Mouse (Mus musculus): ENCODE measurements around the gene Usp53.

Usp53 gene

DNA sequence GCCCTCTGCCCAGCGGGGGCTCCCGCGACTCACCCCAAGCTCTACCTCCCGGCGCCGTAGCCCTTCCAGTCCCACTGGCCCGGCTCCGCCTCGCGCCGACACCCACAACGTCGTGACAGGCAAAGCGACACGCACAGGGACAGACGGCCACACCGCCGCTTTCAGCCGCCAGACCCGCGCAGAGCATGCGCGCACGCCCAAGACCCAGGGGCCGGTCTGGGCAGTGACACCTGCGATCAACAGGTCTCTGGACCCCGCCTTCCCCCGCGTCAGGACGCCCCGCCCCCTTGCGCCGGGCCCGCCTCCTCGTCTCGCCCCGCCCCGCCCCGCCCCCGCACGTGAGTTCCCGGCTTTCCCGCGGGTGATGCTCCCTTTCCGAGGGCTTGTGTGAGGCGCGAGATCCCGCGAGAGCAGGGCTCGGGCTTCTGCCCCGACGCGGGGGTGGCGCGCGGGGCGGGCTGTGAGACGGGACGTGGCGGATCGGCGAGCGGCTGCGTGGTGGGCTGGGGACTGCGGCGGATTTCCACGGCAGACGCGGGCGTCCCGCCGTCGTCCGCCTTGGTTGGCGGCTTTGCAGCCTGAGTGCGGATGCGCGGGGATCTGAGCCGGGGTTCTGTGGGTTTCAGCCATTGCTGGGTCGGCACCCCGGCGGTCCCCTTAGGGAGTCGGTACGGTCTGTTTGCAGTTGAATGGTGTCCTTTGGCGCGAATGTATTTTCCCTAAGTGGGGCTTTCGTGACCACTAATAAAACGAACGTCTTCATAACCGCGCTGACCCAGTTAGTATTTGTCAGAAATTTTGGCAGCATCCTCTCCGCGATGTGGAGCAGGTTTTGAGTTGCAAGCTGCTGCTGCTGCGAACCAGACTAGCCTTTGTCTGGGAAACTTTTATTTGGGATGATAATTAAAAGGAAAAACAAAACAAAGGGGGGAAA lies at the start of gene Usp53:
TSS of gene Usp53 (minus strand) at position 262 of the 934 bp plus-strand sequence.
- peak; percentile 97 for DNase-seq (ENCODE audit: extremely low read depth, insufficient read length, low spot score)

DNA sequence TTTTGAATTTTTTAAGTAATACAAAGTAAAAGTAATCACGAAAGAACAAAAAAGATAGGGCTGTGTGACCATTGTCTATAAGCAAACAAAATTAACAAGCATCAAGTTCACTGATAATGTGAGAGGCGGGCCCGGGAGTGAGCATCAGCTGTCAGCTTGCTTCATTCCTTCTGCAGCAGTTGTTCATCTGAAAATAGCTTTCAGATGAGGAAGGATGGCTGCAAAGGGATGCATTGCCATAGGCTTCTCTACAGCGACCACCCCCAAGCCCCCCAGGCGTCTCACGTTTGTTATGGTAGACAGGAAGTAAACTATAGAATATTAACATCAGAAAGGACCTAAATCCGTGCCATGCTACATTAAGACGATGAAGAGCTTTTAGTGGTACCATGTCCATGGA lies 49.5 kb upstream of the Usp53 start:
- DNase-seq (ENCODE audit: extremely low read depth, insufficient read length, low spot score): no peak

DNA sequence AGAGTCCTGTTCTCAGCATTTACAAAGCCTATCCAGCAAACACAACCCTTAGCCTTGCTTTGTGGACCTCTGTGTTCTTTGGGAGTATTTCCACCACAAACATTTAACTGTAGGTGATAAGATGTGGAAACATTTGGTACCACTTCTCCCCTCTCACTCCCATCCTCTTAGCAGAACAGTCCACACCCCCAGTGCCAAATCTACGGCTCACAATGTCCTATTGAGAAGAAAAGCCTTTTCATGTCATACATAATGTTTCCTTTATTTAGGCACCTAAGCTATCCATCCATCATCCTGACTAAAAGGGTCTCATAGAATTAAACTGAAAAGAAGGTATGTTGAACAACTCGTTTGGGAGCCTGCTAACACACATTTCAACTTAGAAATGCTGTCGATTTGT lies 41.3 kb upstream of the Usp53 start:
- DNase-seq (ENCODE audit: extremely low read depth, insufficient read length, low spot score): no peak

DNA sequence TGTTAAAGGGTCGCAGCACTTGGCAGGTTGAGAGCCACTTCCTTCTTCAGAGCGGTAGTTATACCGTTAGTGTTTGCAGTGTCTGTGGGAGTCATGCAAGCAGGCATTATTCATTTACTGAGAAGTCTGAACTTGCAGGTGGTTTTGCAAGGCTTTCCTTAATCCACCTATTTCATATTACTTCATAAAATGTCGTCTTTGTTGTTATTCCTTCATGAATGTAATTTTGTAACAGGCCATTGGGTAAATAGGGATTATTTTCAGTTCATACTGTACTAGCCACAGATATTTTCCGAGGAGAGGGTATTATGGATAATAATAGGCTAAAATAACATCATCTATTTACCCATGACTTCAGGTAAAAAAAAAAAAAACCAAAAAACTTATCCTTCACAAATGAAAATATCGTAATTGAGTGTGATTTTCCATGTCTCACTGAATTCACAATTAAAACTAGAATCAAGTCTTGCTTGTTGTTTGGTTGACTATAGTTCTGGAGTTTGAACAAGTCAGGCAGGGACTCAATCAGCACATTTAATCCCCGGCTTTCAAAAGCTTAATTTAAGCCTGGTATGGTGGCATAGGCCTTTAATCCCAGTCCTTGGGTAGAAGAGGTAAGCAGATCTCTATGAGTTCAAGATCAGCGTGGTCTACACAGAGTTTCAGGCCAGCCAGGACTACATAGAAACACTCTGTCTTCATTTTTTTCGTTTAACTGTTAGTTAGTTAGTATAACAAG lies 40.4 kb upstream of the Usp53 start:
- no peak for DNase-seq (ENCODE audit: extremely low read depth, insufficient read length, low spot score)

DNA sequence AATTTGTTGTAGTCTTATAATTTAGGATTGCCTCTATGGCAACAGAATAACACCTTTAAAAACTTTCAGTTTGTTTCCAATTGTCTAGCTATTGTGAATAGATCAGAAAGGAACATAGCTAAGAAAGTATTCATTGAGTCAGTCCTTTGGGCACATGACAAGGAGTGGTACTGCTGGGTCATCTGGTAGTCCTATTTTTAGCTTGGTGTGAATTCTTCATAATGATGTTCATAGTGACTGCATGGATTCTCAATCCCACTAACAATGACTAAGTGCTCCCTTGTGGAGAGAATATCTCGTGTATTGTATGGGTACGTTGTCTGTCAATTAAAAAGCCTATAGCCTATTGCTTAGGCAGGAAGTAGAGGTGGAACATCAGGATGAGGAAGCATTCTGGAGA lies 34.5 kb upstream of the Usp53 start:
- peak; percentile 20 for DNase-seq (ENCODE audit: extremely low read depth, insufficient read length, low spot score)

DNA sequence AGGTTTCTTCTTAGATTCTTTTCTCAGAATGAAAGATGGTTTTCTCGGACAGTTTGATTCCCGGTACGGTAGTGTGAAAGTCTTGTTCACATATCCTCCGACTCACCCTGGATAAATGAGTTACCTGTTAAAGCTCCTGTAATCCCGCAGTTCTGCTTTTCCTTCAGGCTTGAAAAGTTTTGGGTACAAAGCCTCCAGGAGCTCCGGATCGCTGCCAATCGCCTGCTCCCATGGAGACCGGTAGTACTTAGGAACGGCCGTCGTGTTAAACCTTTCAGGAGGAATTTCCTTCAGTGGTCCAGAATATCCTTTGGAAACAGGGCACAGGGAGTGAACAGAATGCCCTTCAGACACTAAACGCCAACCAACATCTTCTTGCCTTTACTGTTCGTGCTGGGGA lies 29.2 kb upstream of the Usp53 start:
- DNase-seq (ENCODE audit: extremely low read depth, insufficient read length, low spot score): no peak

DNA sequence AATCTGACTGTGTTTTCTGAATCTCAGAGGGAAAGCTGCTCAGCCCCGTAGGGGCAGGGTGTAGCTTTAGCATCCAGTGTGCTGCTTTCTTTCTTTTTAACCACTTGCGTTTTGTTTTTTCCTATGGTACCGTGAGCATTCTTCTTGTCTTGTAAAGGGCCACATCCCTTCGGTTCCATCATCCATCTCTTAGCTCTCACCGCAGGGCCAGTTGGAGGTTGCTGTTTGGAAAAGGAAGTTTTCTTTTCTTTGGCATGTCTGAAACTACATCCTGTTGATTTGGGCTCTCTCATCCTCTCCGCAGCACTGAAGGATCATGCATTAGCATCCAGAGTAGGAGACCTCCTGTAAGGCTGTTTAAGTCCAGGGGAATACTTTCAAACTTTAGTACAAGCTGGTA lies 25.1 kb upstream of the Usp53 start:
- no peak for DNase-seq (ENCODE audit: extremely low read depth, insufficient read length, low spot score)

DNA sequence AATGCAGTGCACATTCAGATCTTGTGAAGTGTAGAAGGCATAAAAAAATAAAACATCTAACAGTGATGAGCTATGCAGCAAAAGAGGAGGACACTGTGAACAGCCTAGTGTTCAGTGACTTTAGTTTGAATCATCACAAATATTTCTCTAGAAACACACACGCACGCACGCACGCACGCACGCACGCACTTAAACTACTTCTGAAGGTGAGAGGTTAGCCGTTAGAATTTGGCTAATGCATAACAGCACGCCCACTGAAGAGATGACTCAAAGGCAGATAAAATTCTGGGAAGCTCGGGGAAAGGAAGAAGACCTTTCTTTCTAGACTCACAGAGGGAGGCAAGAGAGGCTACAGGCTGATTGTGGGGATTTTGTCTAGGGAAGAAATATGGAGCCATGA lies 23.1 kb upstream of the Usp53 start:
- DNase-seq (ENCODE audit: extremely low read depth, insufficient read length, low spot score): no peak

DNA sequence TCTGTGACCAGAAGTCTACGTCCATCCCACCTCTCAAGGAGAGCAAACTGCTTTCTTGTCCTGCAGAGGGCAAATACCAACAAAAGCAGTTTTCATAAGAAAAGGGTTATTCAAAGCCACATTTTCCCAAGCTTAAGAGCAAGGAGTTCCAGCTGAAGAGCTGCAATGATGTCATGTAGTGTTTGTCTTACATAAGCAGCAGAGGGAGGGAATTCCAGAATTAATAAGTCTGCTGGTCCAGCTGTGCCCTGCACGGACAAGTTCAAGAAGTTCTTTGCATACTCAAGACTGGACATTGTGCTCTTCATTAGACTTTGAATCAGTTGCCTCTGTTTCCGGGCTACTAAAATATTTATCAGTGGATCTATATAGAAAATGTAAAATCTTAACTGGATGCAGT lies 16.7 kb upstream of the Usp53 start:
- no peak for DNase-seq (ENCODE audit: extremely low read depth, insufficient read length, low spot score)

DNA sequence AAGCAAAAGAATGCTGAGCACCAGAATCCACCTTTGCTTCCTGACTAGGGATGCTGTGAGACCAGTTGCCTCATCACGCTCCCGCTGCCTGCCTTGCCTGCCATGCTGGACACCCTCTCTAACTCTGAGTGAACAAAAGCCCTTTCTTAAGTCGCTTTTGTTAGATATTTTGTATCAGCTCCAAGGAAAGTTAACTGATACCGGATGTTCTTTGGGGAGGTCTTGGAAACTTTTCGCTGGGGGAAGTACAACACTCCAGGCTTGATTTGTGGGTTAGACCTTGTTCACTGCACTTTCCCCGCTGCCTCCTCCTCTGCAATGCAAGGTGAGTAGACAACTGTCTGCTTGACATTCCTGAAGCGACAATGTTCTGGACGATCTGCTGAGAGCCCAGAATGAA lies 14.2 kb upstream of the Usp53 start:
- no peak for DNase-seq (ENCODE audit: extremely low read depth, insufficient read length, low spot score)

DNA sequence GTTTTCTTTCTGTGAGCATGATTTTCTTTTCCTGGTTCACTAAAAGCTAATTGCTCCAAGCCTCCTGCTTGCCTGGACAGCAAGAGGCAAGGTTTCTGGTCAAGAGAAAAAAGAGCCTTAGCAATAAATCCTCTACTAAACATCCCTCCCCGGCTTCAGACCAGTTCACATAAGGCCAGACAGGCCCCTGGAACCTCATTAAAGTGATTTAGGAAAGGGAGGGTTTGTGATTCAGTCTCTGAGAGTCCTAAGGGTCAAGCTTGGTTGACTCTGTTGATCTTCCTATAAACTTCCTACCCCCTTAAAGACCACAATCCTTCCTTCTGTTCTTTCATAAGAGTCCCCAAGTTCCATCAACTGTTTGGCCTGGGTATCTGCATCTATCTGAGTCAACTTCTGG lies 12.7 kb upstream of the Usp53 start:
- DNase-seq (ENCODE audit: extremely low read depth, insufficient read length, low spot score): no peak

DNA sequence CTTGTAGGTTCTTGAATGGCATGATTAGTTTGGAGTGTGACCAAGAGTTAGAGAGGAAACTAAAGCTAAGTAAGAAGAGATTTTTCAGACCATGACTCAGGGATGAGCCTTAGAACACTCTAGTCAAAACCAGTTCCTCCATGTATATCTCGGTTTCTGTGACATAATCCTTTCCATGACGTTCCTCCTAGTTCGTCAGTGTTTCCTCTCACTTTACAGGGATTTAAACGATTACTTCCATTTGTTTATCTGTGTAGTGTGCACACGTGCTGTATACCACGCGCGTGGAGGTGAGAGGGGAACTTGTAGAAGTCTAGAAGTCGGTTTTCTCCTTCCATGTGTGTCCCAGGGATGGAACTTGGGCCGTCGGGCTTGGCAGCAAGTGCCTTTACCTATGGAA lies 2.6 kb upstream of the Usp53 start:
- DNase-seq (ENCODE audit: extremely low read depth, insufficient read length, low spot score): no peak

DNA sequence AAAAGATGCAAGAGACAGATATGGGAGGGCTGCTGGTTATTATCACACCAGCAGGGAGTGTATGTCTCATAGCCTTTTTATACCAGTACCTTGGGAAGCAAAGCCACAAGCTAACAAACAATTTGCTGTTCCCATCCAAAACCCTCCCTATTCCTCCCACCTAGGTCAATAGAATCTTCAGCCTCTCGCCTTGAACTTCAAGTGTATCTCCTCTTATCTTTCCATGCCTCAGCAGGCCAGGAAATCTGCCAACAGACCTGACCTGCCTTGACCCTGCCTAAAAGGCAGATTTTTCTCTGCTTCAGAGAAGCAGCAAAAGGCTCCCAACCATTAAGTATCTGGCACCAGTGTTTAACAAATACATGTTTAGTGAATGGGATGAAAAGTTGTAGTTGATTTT lies 2.1 kb upstream of the Usp53 start:
- DNase-seq (ENCODE audit: extremely low read depth, insufficient read length, low spot score): no peak

DNA sequence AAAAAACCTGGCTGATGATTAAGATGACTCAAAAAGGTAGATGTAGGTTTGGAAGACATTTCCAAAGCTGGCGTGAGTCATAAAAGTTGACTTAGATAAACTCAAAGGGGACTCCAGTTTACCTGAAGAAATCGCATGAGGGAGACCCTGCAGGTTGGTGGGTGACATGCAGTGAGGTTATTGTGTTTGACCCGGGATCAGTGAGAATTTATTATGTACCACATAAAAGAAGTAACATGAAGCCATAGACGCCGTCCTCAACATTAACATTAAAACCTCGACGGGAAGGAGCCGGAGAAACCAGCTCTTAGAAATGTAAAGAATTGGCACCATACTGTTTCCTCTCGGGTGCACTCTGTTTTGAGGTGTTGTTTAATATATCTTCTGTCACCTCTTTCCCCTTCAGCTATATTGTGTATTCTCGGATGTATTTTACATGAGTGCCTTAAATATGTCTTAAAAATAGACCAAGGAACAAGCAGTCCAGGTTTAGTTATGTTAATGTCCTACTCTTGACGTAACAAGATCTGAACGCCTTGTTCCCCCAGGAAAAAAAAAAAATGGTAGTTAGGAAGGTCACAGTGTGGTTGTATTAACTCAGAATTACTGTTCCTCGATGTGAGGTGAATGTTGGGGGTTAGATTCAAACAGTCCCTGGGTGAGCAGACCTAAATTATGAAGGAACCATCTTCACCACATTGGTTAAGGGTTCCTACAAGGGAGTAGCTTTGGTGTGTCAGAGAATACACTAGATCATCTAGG lies 1.1 kb upstream of the Usp53 start:
- DNase-seq (ENCODE audit: extremely low read depth, insufficient read length, low spot score): no peak

DNA sequence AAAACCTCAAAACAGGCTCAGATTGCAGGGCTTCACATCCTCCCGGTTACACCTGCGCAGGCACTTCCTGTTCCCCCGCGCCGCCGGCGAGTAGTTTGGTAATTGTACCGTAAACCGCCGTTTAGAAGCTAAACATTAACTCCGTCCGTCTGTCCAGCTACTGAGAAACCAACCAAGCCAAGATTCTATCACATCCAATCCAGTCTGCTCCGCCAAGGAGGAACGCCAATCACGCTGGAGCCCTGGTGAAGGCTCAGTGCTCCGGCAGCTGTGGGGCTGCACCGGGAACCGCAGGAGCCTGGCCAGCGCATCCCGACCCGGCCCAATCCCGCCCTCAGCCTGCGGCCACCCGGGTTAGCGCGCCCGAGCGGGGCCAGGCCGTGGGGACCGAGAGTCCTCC lies 461 bp downstream of the Usp53 start:
- no peak for DNase-seq (ENCODE audit: extremely low read depth, insufficient read length, low spot score)

DNA sequence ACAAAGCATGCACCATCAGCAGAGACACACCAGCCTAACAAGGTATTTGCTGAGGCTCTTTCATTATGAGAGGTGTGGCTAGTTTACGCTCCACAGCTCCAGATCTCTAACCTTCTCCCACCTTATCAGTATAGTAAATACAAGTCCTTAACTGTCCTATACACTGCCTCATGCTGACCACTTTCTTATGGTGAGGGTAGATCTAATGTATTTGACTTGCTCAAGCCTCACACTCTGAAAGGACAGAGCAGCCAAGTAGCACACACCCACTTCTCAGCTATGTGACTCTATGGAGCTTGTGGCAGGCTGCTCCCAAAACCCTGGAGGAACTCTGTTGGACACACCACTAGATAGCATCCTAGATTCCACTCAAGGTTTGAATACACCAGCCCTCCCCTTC lies 8.3 kb downstream of the Usp53 start:
- DNase-seq (ENCODE audit: extremely low read depth, insufficient read length, low spot score): no peak

DNA sequence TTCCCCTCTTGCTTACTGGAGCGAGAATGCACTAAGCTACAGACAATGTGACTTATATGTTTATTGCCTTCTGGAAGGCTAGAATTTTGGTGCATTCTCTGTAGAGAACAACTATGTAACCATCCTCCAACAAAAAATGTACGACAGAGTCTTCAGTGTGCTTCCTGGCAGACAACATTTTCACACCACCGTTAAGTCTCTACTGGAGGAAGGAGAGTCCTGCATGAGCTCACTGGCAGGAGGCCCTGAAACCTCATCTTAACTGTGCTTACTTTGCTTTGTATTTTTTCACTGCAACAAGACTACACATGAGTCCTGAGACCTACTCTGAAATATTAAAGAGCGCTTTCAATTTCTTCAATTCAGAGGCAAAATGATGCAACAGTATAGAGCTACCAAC lies 8.9 kb downstream of the Usp53 start:
- DNase-seq (ENCODE audit: extremely low read depth, insufficient read length, low spot score): no peak

DNA sequence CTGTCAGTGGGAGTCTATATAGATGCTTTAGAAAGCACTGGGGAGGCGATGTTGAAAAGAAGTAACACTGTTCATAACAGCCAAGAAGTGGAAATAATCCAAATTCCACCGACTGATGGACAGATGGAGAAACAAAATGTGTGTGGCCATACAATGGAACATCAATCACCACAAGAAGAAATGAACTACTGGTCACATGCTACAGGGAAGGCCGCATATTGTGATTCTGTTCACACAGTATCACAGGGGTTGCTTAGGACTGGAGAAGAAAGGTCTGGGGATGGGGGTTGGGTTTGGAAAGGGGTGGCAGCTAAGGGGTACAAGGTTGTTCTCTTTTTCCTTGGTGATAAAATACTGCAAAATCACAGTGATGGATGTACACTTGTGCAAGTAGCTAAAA lies 9.5 kb downstream of the Usp53 start:
- DNase-seq (ENCODE audit: extremely low read depth, insufficient read length, low spot score): no peak

DNA sequence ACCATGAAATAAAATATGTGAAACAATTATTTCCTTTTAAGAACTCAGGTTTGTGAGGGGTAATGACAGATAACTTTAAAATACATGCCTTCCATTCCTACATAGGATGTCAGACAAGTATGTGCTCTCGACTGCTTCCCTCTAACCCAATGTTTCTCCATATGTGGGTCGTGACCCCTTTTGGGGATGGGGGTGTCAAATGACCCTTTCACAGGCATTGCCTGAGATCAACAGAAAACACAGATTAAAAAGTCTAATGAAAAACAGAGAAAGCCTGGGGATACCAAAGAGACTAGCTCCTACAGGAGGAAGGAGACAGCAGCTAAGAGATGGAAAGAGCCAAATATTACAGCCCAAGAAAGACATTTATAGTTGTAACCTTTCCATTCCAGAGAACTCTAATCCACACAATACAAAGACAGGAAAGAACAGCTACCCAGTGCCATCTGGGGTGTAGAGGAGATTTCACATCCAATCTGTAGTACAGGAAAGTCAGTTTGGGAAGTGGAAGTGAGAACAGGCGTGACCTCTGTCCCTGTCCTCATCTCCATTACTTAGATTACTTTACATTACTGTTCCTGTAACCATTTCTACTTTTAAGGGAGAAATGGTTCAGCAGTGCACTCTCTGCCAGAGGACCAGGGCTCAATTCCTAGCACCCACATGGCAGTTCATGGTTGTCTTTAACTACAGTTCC lies 12.0 kb downstream of the Usp53 start:
- DNase-seq (ENCODE audit: extremely low read depth, insufficient read length, low spot score): no peak

DNA sequence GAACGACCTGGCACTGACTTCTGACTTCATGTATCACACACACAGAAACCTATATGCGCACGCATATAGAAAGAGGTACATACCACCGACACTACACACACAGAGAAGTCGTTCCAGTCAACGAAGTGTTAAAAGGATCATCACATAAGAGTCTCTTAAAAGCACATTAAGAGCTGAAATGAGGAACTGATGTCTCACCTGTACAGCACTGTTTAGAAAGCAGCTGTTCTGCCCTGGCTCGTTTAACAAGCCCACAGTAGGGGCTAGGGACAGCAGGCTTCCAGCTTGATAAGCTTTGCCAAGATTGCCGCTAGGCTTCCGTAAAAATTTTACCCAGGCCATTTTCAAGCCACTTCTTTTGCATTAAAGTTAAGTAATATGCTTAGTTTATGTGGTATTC lies 15.9 kb downstream of the Usp53 start:
- no peak for DNase-seq (ENCODE audit: extremely low read depth, insufficient read length, low spot score)

DNA sequence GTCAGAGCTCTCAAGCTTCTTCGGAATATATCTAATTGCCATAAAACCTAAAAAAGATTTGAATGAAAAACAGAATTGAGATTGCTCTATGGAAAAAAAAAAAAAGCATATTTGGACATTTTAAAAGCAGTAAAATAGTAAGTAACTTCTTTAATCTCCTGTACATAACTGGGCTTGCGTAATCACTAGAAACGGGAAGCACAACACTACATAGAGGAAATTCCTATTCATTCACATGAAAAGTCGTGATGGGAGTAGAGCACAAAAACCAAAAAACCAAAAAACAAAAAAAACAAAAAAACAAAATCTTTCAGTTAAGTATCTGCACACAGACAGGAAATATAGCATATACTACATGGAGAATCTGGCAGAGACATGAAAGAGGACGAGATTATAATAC lies 20.0 kb downstream of the Usp53 start:
- no peak for DNase-seq (ENCODE audit: extremely low read depth, insufficient read length, low spot score)
